Mouse (Mus musculus): ENCODE data around the gene Cypt14. TPM values are rescaled to one million over a fixed set of nuclear protein-coding genes. Genes with fewer than 3 reads are reported as not detected.
"Not testable (repeated sequence)": the region's sequence is repeated elsewhere in the genome, so short reads cannot be mapped to it uniquely, and the experiment has no call there.

Cypt14 gene
- polyA plus RNA-seq (2014; fragmentation: Nextera tagmentation; extraction: Ambion mirVana), result not detected in 2 replicates

GRCm38 (mm10) chrX:39863504-39863903, at the start of gene Cypt14:
TSS of gene Cypt14 (minus strand) at chrX:39863604.
- not testable (repeated sequence) for H3K9me3 ChIP-seq (ENCODE audit: control insufficient read depth, low read length); H3K27ac ChIP-seq (ENCODE audit: low read depth, low read length)
- 83% methylated on average over 2 of the region's 2 CpGs for whole genome bisulfite sequencing

More at GRCm38 (mm10) chrX:39863504-39863903, at the start of gene Cypt14:
- H3K36me3 ChIP-seq (ENCODE audit: control insufficient read depth, insufficient read depth, low read length); H3K27me3 ChIP-seq (replicated peaks; ENCODE audit: control insufficient read depth, insufficient read depth, low read length); H3K4me3 ChIP-seq (ENCODE audit: low read depth, low read length); DNase-seq (ENCODE audit: low spot score); H3K4me2 ChIP-seq; ATAC-seq (replicated peaks; ENCODE audit: low FRiP score); H3K9ac ChIP-seq (ENCODE audit: low read depth, low read length); H3K4me1 ChIP-seq (replicated peaks; ENCODE audit: control insufficient read depth, insufficient read depth, low read length): not testable (repeated sequence)

All from liver, embryonic 11.5 days (tissue).